Mouse (Mus musculus): ENCODE results near the gene Stam. TPM values are rescaled to one million over a fixed set of nuclear protein-coding genes. Genes with fewer than 3 reads are reported as not detected.
"Not testable (repeated sequence)": the region's sequence is repeated elsewhere in the genome, so short reads cannot be mapped to it uniquely, and the experiment has no call there.

The Stam gene
- polyA plus RNA-seq, 1 experiment from 2014 or later: 128 TPM

- no peak overlapping the region for H3K4me2 ChIP-seq (replicated peaks)
- WGBS: 80% methylated on average over 2 of the region's 2 CpGs
- ATAC-seq (replicated peaks): no peak
- no peak overlapping the region for H3K27ac ChIP-seq (replicated peaks)
- no peak overlapping the region for H3K9ac ChIP-seq (replicated peaks)
- H3K9me3 ChIP-seq: no peaks in the 10 kb centered on the region
- no peak overlapping the region for H3K4me3 ChIP-seq
- H3K4me1 ChIP-seq: no peaks in the 10 kb centered on the region
- no peaks in the 10 kb centered on the region for H3K27me3 ChIP-seq
- H3K36me3 ChIP-seq: no peaks in the 10 kb centered on the region
Observed at GRCm38 (mm10) chr2:14065704-14066650, 7.9 kb upstream of the Stam start.

- H3K4me1 ChIP-seq: peaks cover 6% of the 10 kb centered on the region
- no peak for ATAC-seq (replicated peaks)
- no peaks in the 10 kb centered on the region for H3K9me3 ChIP-seq
- no peak overlapping the region for H3K4me2 ChIP-seq (replicated peaks)
- H3K27me3 ChIP-seq: no peaks in the 10 kb centered on the region
- 90% methylated on average over 2 of the region's 2 CpGs for WGBS
- no peak overlapping the region for H3K9ac ChIP-seq (replicated peaks)
- no peak overlapping the region for H3K27ac ChIP-seq (replicated peaks)
- no peaks in the 10 kb centered on the region for H3K36me3 ChIP-seq
- no peak overlapping the region for H3K4me3 ChIP-seq
Observed at GRCm38 (mm10) chr2:14069027-14069426, 4.9 kb upstream of the Stam start.

- 78% methylated on average over 8 of the region's 8 CpGs for WGBS
Observed at GRCm38 (mm10) chr2:14070466-14070865, 3.4 kb upstream of the Stam start.

GRCm38 (mm10) chr2:14073008-14073361 is 913 bp upstream of the Stam start:
- Histone ChIP-seq H3K36me3 (no peaks in the 10 kb centered on the region), H3K4me2 (replicated peaks) (peak overlapping the region; percentile 63), H3K4me1 (peaks cover 24% of the 10 kb centered on the region), H3K4me3 (peak overlapping the region; percentile 59), H3K27ac (replicated peaks) (peak overlapping the region; percentile 96), H3K27me3 (no peaks in the 10 kb centered on the region), H3K9me3 (no peaks in the 10 kb centered on the region), H3K9ac (replicated peaks) (peak overlapping the region; percentile 86)
- ATAC-seq (replicated peaks): no peak
- 17% methylated on average over 8 of the region's 8 CpGs for WGBS

More at GRCm38 (mm10) chr2:14070466-14070865, 3.4 kb upstream of the Stam start:
- no peak overlapping the region for H3K9ac ChIP-seq (replicated peaks)
- H3K9me3 ChIP-seq: no peaks in the 10 kb centered on the region
- ATAC-seq (replicated peaks): no peak
- no peaks in the 10 kb centered on the region for H3K36me3 ChIP-seq
- peaks cover 14% of the 10 kb centered on the region for H3K4me1 ChIP-seq
- H3K27me3 ChIP-seq: no peaks in the 10 kb centered on the region
- no peak overlapping the region for H3K27ac ChIP-seq (replicated peaks)
- H3K4me3 ChIP-seq: no peak overlapping the region
- H3K4me2 ChIP-seq (replicated peaks): no peak overlapping the region

GRCm38 (mm10) chr2:14074221-14074901 is 463 bp downstream of the Stam start:
- peak overlapping the region; percentile 63 for H3K4me2 ChIP-seq (replicated peaks)
- H3K4me3 ChIP-seq: peak overlapping the region; percentile 59
- no peak for ATAC-seq (replicated peaks)
- H3K27me3 ChIP-seq: no peaks in the 10 kb centered on the region
- peaks cover 24% of the 10 kb centered on the region for H3K4me1 ChIP-seq
- peak overlapping the region; percentile 96 for H3K27ac ChIP-seq (replicated peaks)
- H3K9me3 ChIP-seq: no peaks in the 10 kb centered on the region
- no peaks in the 10 kb centered on the region for H3K36me3 ChIP-seq
- under 1% methylated on average over 36 of the region's 38 CpGs for WGBS
- peak overlapping the region; percentile 86 for H3K9ac ChIP-seq (replicated peaks)

GRCm38 (mm10) chr2:14078527-14078926 is 4.6 kb downstream of the Stam start:
- H3K27me3 ChIP-seq; H3K9me3 ChIP-seq; H3K4me3 ChIP-seq; H3K36me3 ChIP-seq; H3K4me2 ChIP-seq (replicated peaks); ATAC-seq (replicated peaks); H3K27ac ChIP-seq (replicated peaks); H3K9ac ChIP-seq (replicated peaks): not testable (repeated sequence)
- H3K4me1 ChIP-seq: peaks cover 17% of the 10 kb centered on the region
- WGBS: 96% methylated on average over 9 of the region's 9 CpGs

- Histone ChIP-seq H3K4me2 (replicated peaks) (no peak overlapping the region), H3K4me3 (no peak overlapping the region), H3K36me3 (peaks cover 12% of the 10 kb centered on the region), H3K27me3 (no peaks in the 10 kb centered on the region), H3K4me1 (no peaks in the 10 kb centered on the region), H3K27ac (replicated peaks) (no peak overlapping the region), H3K9ac (replicated peaks) (no peak overlapping the region), H3K9me3 (no peaks in the 10 kb centered on the region)
- ATAC-seq (replicated peaks): no peak
Observed at GRCm38 (mm10) chr2:14100533-14100932, 26.6 kb downstream of the Stam start.

- no peak overlapping the region for H3K27ac ChIP-seq (replicated peaks)
- no peak overlapping the region for H3K9ac ChIP-seq (replicated peaks)
- H3K4me1 ChIP-seq: no peaks in the 10 kb centered on the region
- H3K4me2 ChIP-seq (replicated peaks): no peak overlapping the region
- no peak for ATAC-seq (replicated peaks)
- no peaks in the 10 kb centered on the region for H3K27me3 ChIP-seq
- no peak overlapping the region for H3K4me3 ChIP-seq
- peaks cover 12% of the 10 kb centered on the region for H3K36me3 ChIP-seq
- no peaks in the 10 kb centered on the region for H3K9me3 ChIP-seq
- WGBS: 94% methylated on average over 2 of the region's 2 CpGs
Observed at GRCm38 (mm10) chr2:14102603-14103002, 28.7 kb downstream of the Stam start.

- H3K4me3 ChIP-seq: no peak overlapping the region
- no peak for ATAC-seq (replicated peaks)
- peaks cover 12% of the 10 kb centered on the region for H3K36me3 ChIP-seq
- whole genome bisulfite sequencing: 94% methylated on average over 1 of the region's 1 CpGs
- H3K9ac ChIP-seq (replicated peaks): no peak overlapping the region
- no peaks in the 10 kb centered on the region for H3K9me3 ChIP-seq
- H3K27ac ChIP-seq (replicated peaks): no peak overlapping the region
- H3K4me2 ChIP-seq (replicated peaks): no peak overlapping the region
- H3K4me1 ChIP-seq: no peaks in the 10 kb centered on the region
- no peaks in the 10 kb centered on the region for H3K27me3 ChIP-seq
Observed at GRCm38 (mm10) chr2:14103924-14104323, 30.0 kb downstream of the Stam start.

GRCm38 (mm10) chr2:14107673-14108072 is 33.8 kb downstream of the Stam start:
- no peak overlapping the region for H3K4me3 ChIP-seq
- WGBS: 49% methylated on average over 3 of the region's 3 CpGs
- H3K4me2 ChIP-seq (replicated peaks): no peak overlapping the region
- no peak overlapping the region for H3K9ac ChIP-seq (replicated peaks)
- no peaks in the 10 kb centered on the region for H3K27me3 ChIP-seq
- no peak for ATAC-seq (replicated peaks)
- H3K27ac ChIP-seq (replicated peaks): no peak overlapping the region
- no peaks in the 10 kb centered on the region for H3K4me1 ChIP-seq
- H3K36me3 ChIP-seq: peaks cover 12% of the 10 kb centered on the region
- no peaks in the 10 kb centered on the region for H3K9me3 ChIP-seq

- Histone ChIP-seq H3K36me3 (peaks cover 26% of the 10 kb centered on the region), H3K4me1 (no peaks in the 10 kb centered on the region), H3K27ac (replicated peaks) (no peak overlapping the region), H3K4me3 (no peak overlapping the region), H3K27me3 (no peaks in the 10 kb centered on the region), H3K4me2 (replicated peaks) (no peak overlapping the region), H3K9ac (replicated peaks) (no peak overlapping the region), H3K9me3 (no peaks in the 10 kb centered on the region)
- no peak for ATAC-seq (replicated peaks)
- 95% methylated on average over 6 of the region's 6 CpGs for WGBS
Observed at GRCm38 (mm10) chr2:14126387-14126786, 52.5 kb downstream of the Stam start.

- peaks cover 27% of the 10 kb centered on the region for H3K36me3 ChIP-seq
- H3K27ac ChIP-seq (replicated peaks): no peak overlapping the region
- WGBS: 18% methylated on average over 3 of the region's 3 CpGs
- no peaks in the 10 kb centered on the region for H3K27me3 ChIP-seq
- no peak overlapping the region for H3K4me2 ChIP-seq (replicated peaks)
- no peaks in the 10 kb centered on the region for H3K4me1 ChIP-seq
- H3K4me3 ChIP-seq: no peak overlapping the region
- ATAC-seq (replicated peaks): no peak
- no peak overlapping the region for H3K9ac ChIP-seq (replicated peaks)
- no peaks in the 10 kb centered on the region for H3K9me3 ChIP-seq
Observed at GRCm38 (mm10) chr2:14127629-14128028, 53.7 kb downstream of the Stam start.

All from forebrain, embryonic 15.5 days (tissue).